Mouse (Mus musculus): Measurements from ENCODE around the gene Myh9.

The Myh9 gene

GRCm38 (mm10) chr15:77798664-77799490 lies 43.1 kb downstream of the Myh9 start:
- in situ Hi-C loops (cut with MboI, MseI): no loop called here

DNA sequence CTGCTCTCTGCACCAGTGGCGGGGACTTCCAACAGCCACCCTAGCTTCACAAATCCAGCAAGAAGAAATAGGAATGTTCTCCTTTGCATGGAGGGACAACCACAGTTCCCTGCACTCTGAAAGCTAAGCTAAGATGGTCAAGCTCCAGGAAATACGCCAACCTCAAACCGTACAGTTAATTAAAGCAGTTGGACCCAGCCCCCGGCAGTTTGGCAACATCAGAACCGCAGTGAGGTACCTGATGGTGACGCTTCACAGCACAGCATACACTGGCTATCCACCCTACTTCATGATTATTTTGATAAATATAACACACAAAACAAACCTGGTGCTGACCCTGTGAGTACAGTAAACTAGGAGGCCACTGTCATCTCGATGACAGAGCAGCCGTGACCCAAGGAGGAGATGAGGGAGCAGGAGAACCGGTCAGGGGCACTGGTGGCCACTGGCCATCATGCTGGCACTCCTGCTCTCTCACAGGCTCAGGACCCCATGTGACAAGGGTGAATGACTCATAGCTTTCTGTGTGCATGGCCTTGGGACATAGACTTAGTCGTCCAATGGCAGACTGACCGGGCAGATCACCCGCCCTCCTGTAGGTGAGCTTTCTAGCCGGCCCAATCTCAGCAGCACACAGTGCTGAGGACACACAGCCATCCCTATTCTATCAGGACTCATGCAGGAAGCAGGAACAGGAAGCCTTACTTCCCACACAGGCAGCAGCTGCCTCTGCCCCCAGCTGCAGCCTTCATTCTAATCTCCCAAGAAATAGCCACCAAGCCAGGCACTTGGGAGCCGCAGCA lies 44.2 kb downstream of the Myh9 start:
- in situ Hi-C loops (cut with MboI, MseI): no loop called here

DNA sequence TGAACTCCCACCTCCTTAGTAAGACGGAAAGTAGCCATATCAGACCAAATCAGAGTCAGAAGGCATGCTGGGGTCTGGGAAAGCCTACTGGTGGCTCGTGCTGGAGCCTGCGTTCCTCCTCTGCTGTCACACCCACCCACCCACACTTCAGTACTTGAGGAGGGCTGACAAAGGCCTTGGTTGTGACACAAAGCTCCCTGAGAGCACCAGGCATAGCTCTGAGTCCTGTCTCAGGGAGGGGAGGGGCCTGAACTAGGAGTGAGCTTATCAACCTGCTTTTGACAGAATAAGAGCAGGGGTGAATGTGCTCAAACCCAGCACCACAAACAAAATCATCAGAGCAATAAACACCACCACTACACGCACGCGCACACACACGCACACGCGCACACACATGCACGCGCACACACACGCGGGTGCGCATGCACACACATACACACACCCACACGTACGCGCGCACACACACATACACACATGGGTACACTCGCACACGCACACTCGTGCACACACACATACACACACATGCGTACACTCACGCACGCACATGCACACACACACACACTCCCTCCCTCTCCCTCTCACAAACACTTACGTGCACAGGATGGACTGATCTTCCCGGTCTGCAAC lies 45.5 kb downstream of the Myh9 start:
- in situ Hi-C loops (cut with MboI, MseI): no loop called here

DNA sequence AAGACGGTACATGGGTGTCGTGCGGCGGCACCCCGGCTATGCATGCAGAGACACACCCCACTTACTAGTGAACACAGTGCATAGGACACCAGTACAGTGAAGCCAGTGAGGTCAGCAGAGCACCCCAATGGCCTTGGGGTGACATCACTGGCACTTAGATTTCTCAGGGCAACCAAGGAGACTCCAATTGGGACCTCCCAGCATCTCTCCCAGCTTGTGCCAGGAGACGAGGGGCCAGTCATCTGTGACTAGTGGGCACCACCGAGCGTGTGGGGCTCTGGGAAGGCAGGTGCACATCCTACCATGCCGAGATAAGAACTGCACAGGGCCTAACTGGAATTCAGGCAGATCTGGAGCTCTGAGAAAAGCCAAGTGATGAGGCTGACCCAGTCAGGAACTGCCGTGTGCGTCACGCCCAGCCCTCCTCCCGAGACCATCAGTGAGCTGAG lies 47.0 kb downstream of the Myh9 start:
- in situ Hi-C loops (cut with MboI, MseI): no loop called here

- in situ Hi-C loops (cut with MboI, MseI): no loop called here
Observed at GRCm38 (mm10) chr15:77794138-77794907, 47.7 kb downstream of the Myh9 start.

DNA sequence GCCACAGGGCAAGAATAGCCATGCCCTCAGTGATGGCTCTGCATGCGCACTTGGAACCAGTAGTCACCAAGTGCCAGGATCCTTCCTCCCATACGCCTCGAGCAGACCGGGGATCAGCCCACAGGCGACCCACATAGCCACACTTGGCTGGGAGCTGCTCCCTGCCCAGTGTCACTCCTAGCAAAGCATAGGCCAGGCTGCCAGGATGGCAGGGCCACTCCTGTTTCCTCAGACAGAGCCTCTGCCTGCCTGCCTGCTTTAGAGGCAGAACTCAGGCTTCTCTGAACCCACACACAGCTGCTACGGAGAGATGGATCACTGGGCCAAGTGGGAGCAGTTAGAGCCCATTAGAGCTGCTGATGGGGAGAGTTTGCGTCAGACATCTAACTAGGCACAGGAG lies 48.4 kb downstream of the Myh9 start:
- in situ Hi-C loops (cut with MboI, MseI): no loop called here

DNA sequence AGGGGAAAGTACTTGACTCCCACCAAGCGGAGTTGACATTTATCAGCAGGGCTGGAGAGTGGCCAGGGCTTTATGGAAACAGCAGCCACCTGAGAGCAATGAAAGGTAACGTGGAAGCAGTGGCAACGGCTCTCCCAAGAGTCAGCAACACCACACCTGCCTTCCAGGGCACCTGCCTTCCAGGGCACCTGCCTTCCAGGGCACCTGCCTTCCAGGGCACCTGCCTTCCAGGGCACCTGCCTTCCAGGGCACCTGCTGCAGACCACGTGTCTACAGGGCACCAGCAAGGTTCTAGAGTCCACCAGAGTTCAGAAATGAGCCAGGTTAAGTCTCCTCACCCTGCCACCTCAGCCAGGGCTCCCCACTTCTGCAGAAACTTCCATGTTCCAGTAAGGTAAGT lies 48.9 kb downstream of the Myh9 start:
- in situ Hi-C loops (cut with MboI, MseI): no loop called here

DNA sequence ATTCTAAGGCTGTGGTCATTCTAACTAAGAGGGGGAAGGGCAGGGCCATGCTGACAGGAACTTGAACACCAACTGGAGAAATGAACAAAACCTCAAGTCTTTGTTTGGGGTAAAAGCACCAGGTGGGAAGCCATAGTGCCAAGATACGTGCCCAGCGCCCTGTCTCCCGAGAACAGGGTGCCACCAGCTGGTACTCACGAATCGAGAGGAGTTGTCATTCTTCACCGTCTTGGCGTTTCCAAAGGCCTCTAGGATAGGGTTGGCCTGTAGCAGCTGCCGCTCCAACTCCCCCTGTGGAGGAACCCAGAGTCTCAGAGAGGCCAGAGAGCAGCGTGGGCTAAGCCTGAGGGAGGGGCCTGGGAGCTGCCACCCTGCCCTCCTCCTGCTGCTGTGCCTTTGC lies 49.9 kb downstream of the Myh9 start:
- in situ Hi-C loops (cut with MboI, MseI): no loop called here

DNA sequence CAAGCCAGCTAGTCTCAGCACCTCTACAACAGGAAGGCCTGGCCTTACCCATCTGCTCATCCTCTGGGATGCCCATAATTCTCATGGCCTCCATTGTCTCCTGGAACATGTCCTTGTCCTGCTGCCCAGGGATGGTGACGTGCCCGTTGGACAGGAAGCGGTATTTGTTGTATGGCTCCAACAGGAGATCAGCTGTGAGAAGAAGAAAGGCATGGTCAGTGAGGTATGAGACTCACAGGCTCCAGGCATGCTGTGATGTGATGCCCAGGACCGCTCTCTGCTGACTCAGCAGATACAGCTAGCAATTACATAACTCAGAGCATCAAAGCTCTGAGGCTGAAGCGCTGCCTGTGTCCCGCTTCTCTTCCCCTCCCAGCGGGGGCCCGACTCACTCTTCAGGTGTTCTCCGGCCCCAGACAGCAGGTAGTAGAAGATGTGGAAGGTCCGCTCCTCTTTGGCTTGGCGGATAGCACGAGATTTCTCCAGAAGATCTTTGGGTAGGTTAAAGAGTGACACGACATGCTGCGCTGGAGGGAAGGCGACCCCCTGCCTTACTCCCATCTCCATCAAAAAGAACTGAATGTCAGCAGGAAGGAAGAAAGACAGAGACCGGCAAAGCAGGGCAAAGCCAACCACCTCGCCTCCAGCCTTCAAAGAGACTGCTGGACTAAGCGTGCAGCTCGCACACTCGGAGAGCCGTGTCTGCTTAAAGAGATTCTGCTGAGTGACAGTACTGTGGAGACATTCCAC lies 51.1 kb downstream of the Myh9 start:
- in situ Hi-C loops (cut with MboI, MseI): no loop called here

DNA sequence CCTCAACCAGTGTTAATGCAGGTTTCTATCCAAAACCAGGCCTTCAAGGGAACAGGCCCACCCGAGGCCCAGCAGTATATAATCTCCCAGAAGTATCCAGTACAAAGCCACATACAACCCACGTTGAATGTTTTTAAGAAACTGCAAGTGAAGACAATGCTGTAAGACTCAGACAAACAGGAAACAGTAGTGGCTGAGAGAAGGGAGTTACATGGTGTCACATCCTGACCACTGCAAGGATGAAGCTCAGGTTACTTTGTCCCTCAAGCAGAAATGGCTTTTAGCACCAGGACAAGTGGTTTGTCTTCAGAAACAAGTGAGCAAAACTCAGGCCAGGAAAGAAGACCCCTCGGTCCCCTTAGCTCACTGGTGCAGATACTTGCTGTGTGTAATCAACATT lies 52.8 kb downstream of the Myh9 start:
- in situ Hi-C loops (cut with MboI, MseI): no loop called here

DNA sequence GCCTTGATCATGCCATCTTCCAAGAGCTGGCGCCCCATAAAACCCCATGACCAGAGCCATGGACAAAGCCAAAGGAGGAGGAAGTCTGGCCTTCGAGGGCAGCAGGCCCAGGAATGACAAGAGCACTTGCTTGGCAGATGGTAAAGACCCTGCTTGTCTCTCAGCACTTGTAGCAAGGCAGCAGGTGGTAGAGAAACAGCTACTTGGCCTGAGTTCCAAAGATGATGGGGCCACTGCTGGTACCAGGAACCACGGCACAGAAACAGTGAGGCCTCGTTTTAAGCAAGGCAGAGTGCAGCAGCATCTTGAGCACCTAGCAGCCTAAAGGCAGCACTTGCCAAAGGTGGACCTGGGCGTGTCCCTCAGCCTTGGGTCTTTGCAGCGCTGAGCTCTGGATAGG lies 53.6 kb downstream of the Myh9 start:
- in situ Hi-C loops (cut with MboI, MseI): no loop called here

DNA sequence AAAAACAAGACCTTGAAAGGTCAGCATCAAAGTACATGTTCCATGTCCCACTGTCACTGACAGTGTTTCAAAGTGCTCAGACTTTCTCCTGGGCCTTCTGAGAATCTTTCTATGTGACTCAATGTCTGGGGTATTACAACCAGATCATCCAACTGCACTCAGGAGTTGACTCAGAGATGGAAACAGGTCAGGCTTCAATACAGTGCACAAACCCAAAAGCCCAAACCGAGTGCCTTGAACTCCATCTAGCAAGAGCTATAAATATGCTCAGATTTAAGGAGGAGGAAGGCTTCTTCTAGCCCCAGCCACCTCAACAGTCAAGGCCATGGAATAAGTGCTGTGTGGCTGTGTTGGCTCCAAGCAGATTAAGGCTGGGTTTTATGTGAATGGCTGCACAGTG lies 56.2 kb downstream of the Myh9 start:
- in situ Hi-C loops (cut with MboI, MseI): no loop called here

DNA sequence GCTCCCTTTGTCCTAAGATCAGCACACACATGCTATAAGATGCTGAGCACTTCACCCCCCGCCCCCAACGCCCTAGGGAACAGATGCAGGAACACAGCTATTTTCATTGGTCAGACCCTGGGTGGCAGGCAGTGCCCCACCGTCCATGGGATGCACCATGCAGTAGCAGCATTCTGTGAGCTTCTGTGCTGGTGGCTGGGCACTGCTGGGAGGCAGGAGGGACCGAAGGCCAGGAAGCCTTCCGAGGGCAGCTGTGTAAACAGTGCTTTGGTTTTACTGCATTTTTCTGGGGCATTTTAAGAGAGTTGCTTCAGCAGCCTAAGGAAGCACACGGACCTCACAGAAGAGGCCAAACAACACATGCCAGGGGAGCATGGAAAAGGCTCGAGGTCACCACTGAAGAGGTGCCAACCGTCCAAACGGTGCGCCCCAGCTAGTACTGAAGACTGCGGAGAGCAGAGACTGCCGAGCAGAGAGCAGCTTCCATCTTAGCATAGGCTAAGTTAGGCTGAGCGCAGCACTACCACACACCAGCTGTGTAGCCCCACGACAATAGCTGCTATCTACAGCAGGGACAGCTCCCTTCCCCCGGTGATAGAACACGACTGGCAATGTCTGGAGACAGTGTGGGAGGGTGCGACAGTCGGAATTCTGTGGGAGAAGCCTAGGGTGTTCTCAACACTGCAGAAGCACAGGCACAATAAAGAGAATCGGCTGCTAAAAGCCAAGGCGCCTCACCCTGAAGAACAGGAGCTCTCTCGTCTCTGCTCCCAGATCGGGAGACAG lies 57.7 kb downstream of the Myh9 start:
- in situ Hi-C loops (cut with MboI, MseI): no loop called here

GRCm38 (mm10) chr15:77782449-77783014 lies 59.4 kb downstream of the Myh9 start:
- in situ Hi-C loops (cut with MboI, MseI): no loop called here

- in situ Hi-C loops (cut with MboI, MseI): loop anchor here in 1 of 2 experiments (5.0 kb wide), 1 partner anchor 142 kb away; no protein-coding TSS in a partner anchor
Observed at GRCm38 (mm10) chr15:77775186-77775963, 66.6 kb downstream of the Myh9 start.

- in situ Hi-C loops (cut with MboI, MseI): loop anchor here in 1 of 2 experiments (5.0 kb wide), 1 partner anchor 138 kb away; no protein-coding TSS in a partner anchor
Observed at GRCm38 (mm10) chr15:77774303-77774702, 67.7 kb downstream of the Myh9 start.

- in situ Hi-C loops (cut with MboI, MseI): loop anchor here in 1 of 2 experiments (5.0 kb wide), 1 partner anchor 139 kb away; no protein-coding TSS in a partner anchor
Observed at GRCm38 (mm10) chr15:77773099-77773915, 68.7 kb downstream of the Myh9 start.

- in situ Hi-C loops (cut with MboI, MseI): loop anchor here in 1 of 2 experiments (5.0 kb wide), 1 partner anchor 141 kb away; no protein-coding TSS in a partner anchor
Observed at GRCm38 (mm10) chr15:77770942-77771341, 71.0 kb downstream of the Myh9 start.

Data from T-helper 17 cell (primary cell).